Mouse (Mus musculus) testis, adult 2 months (tissue): ENCODE data around the gene Tnrc6b.

Source experiments
- CTCF ChIP-seq: fragments of 200-500 bp; IDR thresholded peaks from 2 replicates; pipeline ENCODE4 v1.5.1; 2012; ENCODE audit warnings: low read depth, mild to moderate bottlenecking, inconsistent platforms, low read length, moderate library complexity; ENCODE audit not compliant: control insufficient read depth, insufficient read depth, insufficient replicate concordance
- POLR2A ChIP-seq: fragments of 200-500 bp; IDR thresholded peaks from 2 replicates; pipeline ENCODE4 v1.6.1; 2012; ENCODE audit warnings: low read depth, mild to moderate bottlenecking, inconsistent platforms, low read length, moderate library complexity; ENCODE audit not compliant: control insufficient read depth

DNA sequence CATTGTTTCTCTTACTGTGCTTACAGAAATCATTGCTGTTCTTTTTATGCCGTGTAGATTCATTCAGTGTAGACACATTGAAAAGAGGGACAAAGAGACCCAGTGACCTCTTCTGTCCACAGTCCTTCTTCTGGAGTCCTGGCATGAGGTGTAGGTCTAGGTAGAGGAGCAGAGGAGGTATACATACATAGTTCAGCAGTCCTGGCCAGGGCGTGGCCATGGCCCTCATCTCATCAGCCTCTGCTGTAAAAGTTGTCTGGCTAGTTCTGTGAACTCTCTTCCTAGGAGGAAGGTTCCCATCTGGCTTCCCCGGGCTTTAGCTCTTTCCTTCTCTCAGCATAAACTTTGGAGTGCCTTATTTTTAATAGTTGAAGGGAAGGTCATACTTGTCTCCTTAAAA, 99.1 kb downstream of the Tnrc6b start:
- no peak for TF ChIP-seq CTCF
- TF ChIP-seq POLR2A, result no peak
